Mouse (Mus musculus): ENCODE measurements around the gene Aldh2. TPM values are rescaled to one million over a fixed set of nuclear protein-coding genes. Genes with fewer than 3 reads are reported as not detected.
"Not testable (repeated sequence)": the region's sequence is repeated elsewhere in the genome, so short reads cannot be mapped to it uniquely, and the experiment has no call there.

Gene Aldh2
- polyA plus RNA-seq, 1 experiment from 2014 or later, result 71.8 TPM

DNA sequence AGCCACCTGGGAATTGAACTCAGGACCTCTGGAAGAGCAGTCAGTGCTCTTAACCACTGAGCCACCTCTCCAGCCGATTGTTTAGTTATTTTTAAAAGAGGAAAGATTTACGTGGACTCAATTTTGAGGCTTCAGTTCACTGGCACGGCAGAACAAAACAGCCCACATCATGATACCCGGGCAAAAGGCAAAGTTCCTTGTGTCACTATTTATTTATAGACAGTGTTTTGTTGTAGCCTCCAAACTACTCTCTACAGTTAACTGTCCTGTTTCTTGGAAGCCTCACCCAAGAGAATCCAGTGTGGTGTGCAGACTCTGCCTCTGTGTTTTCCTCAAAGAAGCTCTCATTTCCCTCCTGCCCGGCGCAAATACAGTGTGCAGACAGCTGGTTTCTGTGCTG lies 18.4 kb upstream of the Aldh2 start:
- ATAC-seq (ENCODE audit: extremely low read depth, insufficient number of reproducible peaks, low FRiP score, low TSS enrichment), result no peak
- WGBS, result 77% methylated on average over 6 of the region's 6 CpGs
- no peaks in the 10 kb centered on the region for H3K36me3 ChIP-seq

DNA sequence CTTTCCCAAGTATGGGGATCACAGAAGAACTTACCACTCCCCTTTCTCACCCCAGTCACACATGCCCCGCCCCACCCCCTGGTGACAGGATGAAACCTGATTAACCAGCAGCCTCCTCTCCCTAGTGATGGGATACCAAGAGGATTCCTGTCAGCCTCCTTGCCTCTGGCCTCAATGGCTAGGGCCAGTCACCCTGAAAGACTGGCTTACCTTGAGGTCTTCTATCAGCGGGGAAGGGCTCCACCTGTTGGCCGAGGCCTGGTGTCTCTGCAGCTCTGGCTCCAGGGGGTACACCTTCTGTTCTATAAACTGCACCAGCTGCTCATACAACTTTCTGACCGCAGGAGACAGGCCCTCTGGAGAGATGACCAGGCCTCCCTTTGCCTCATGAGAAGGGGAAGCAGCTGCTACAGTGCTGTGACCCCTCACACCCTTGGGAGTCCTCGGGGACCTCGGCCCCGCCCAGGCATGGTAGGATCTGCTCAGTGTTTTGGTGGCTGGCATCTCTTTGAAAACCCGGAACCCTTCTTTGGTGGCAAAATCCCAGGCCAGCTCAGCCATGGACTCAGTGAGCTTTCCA lies 16.0 kb upstream of the Aldh2 start:
- not testable (repeated sequence) for H3K9me3 ChIP-seq; H3K36me3 ChIP-seq; ATAC-seq (ENCODE audit: extremely low read depth, insufficient number of reproducible peaks, low FRiP score, low TSS enrichment); H3K9ac ChIP-seq; H3K4me1 ChIP-seq; H3K27ac ChIP-seq (replicated peaks); H3K4me2 ChIP-seq; H3K4me3 ChIP-seq; H3K27me3 ChIP-seq (replicated peaks)
- WGBS, result 41% methylated on average over 7 of the region's 8 CpGs

More for the DNA sequence above, 18.4 kb upstream of the Aldh2 start:
- Histone ChIP-seq H3K27ac (replicated peaks) (no peak overlapping the region), H3K9me3 (no peaks in the 10 kb centered on the region), H3K4me1 (no peaks in the 10 kb centered on the region), H3K4me2 (no peak overlapping the region), H3K4me3 (no peak overlapping the region), H3K9ac (no peak overlapping the region), H3K27me3 (replicated peaks) (no peaks in the 10 kb centered on the region)

DNA sequence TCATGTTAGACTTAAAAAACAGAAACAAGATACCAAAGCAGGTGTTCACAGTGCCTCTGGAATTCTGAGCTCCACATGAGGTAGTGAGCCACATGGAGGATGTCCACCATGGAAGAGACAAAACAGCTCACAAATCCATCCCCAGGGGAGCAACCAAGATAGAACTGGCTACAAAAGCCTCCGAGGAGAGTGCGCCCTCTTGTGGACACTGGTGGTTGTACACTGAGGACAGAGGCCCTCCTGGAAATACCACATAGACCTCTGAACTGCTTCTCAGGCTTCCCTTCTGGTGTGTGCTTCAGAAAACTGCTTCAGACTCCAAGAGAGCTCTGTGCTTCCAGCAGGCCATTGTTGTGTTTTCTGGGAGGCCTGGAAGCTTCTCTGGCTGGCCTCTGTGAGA lies 12.5 kb upstream of the Aldh2 start:
- Histone ChIP-seq H3K9me3 (no peaks in the 10 kb centered on the region), H3K4me3 (no peak overlapping the region), H3K4me2 (no peak overlapping the region), H3K36me3 (no peaks in the 10 kb centered on the region), H3K27me3 (replicated peaks) (no peaks in the 10 kb centered on the region), H3K9ac (no peak overlapping the region), H3K4me1 (peaks cover 4% of the 10 kb centered on the region; the same call in 1 of the 2 replicates), H3K27ac (replicated peaks) (no peak overlapping the region)
- no peak for ATAC-seq (ENCODE audit: extremely low read depth, insufficient number of reproducible peaks, low FRiP score, low TSS enrichment)
- 0% methylated on average over 2 of the region's 2 CpGs for WGBS

DNA sequence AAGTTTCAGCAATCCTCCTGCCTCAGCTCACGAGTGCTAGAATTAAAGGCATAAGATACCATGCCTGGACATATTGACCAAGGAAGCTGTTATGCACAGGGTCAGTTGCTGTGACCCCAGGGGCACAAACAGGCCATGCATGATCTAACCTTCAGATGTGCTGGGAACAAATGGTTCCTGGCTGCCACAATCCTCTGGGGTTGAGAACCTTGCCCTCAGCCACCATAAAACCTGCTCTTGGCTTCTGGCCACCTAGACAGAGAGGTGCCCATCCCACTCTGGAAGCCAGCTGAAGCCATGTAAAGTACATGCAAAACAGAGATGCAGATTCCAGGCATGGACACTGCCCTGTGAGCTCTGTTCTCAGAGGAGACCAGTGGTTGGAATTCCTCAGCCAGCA lies 10.2 kb upstream of the Aldh2 start:
- H3K4me1 ChIP-seq; ATAC-seq (ENCODE audit: extremely low read depth, insufficient number of reproducible peaks, low FRiP score, low TSS enrichment); H3K27me3 ChIP-seq (replicated peaks); H3K4me3 ChIP-seq; H3K36me3 ChIP-seq; H3K4me2 ChIP-seq; H3K9me3 ChIP-seq; H3K9ac ChIP-seq; H3K27ac ChIP-seq (replicated peaks): not testable (repeated sequence)
- 58% methylated on average over 1 of the region's 1 CpGs for WGBS

DNA sequence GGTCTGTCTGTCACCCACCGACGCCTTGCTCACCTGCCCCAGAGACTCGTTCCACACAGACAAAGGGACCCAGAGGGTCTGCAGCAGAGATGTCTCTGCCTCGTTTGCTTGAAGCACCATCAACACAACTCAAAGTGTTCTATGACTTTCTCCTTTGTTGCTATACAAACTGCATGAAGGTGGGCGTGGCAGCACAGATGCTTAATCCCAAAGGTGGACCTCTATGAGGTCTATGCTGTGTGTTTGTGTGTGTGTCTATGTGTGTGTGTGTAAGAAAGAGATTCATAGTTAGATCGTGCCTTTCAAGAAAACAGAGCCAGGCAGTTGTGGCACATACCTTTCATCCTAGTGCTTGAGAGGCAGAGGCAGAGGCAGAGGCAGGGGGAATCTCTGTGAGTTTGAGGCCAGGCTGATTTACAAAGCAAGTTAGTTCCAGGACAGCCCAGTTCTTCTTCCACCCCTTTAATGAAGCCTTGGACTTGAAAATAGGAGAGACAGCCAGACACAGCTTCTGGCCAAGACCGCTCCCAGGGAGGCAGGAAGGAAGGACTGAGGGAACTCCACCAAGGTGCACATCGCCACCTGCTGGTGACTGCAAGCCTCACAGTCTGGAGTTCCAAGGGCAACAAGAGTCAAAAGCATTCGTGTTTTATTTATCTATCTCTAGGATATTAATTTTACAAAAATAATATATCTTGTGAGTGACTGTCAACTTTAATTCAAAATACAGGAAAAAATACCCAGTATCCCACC lies 8.1 kb upstream of the Aldh2 start:
- Histone ChIP-seq H3K36me3 (no peaks in the 10 kb centered on the region), H3K4me1 (peaks cover 7% of the 10 kb centered on the region), H3K27me3 (replicated peaks) (peaks cover 11% of the 10 kb centered on the region; the same call in 1 of the 2 replicates), H3K4me3 (no peak overlapping the region), H3K9ac (peak overlapping the region; percentile 48), H3K4me2 (no peak overlapping the region; the same call in 1 of the 2 replicates), H3K27ac (replicated peaks) (no peak overlapping the region), H3K9me3 (no peaks in the 10 kb centered on the region)
- 29% methylated on average over 9 of the region's 9 CpGs for WGBS
- no peak for ATAC-seq (ENCODE audit: extremely low read depth, insufficient number of reproducible peaks, low FRiP score, low TSS enrichment)

DNA sequence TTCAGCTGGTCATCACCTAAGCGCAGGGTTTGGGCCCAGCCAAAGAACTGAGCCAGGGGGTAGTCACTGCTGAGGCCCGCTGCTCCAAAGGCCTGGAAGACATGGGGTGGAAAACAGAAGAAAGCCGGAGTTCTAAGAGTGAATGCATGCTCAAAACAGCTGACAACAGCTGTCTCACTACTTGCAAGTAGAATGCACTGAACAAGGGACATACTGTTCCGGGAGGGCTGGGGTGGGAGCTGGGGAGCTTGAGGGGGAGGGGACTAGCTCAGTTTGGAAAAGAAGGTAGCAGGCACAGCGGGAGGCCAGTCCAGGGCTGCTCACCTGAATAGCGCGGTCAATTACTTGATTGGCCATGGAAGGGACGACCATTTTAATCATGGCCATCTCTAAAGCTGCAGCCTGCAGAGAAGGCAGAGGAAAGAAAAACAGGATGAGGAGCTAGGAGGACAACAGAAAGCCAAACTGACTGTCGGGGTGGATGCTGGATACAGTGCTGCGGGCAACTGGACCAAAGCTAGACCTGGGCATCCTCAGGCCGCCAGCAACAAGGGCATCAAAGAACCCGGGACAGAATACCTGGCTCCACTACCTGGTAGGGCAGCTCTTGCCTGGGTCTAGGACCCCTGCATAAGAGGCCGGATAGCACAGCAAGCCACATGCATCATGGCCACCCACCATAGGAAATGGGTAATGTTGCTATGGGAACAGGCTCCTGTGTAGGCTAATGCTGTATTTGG lies 5.4 kb upstream of the Aldh2 start:
- no peak for ATAC-seq (ENCODE audit: extremely low read depth, insufficient number of reproducible peaks, low FRiP score, low TSS enrichment)
- WGBS, result 59% methylated on average over 13 of the region's 13 CpGs
- H3K27ac ChIP-seq (replicated peaks), result no peak overlapping the region

DNA sequence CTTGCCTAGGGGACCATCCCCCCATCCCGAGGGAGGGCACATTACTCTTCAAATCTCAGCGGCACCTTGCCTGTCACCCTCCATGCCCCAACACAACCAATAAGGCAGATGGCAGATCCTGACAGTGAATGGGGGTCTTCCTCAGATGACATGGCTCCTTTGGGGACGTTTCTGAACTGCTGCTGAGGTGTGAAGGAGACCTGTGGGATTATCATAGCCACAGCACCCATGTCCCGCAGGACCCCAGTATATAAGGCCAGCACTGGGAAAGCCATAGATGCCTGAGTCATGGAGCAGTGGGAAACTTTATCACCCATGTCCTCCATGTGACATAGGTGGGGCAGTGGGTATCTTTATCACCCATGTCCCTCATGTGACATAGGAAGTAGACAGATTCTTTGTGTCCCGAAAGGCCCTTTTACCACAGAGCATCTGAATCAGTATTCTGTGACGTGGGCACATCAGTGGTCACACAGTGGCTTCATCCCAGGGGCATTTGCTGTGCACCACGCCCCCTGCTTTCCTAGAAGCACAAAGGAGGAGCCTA lies 4.4 kb upstream of the Aldh2 start:
- Histone ChIP-seq H3K4me2 (no peak overlapping the region), H3K9me3 (no peaks in the 10 kb centered on the region), H3K4me1 (peaks cover 28% of the 10 kb centered on the region), H3K27me3 (replicated peaks) (peaks cover 11% of the 10 kb centered on the region; the same call in 1 of the 2 replicates), H3K27ac (replicated peaks) (no peak overlapping the region), H3K9ac (no peak overlapping the region), H3K4me3 (no peak overlapping the region), H3K36me3 (no peaks in the 10 kb centered on the region)
- ATAC-seq (ENCODE audit: extremely low read depth, insufficient number of reproducible peaks, low FRiP score, low TSS enrichment), result no peak
- 75% methylated on average over 7 of the region's 7 CpGs for WGBS

More for the DNA sequence above, 5.4 kb upstream of the Aldh2 start:
- Histone ChIP-seq H3K36me3 (no peaks in the 10 kb centered on the region), H3K4me1 (peaks cover 23% of the 10 kb centered on the region), H3K9me3 (no peaks in the 10 kb centered on the region), H3K27me3 (replicated peaks) (peaks cover 11% of the 10 kb centered on the region; the same call in 1 of the 2 replicates), H3K4me3 (no peak overlapping the region), H3K9ac (no peak overlapping the region), H3K4me2 (no peak overlapping the region)

DNA sequence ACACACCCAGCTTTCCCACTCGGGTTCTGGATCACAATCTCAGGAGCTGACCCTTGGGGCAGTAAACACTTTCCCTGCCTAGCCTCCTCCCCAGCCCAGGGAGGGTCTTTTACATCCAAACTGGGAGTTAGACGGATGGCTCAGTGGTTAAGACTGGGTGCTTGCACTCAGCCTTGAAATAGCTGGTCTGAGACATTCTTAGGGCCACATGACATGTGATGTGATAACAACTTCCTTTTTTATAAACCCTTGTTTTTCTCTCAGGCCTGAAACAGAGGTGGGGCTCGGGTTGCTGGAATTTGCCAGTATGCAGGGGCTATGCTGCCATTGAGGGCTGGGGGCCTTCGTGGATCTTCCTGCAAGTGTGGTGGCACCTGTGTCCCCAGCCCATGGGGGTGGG lies 3.7 kb upstream of the Aldh2 start:
- Histone ChIP-seq H3K4me1 (peaks cover 35% of the 10 kb centered on the region), H3K4me2 (no peak overlapping the region), H3K36me3 (no peaks in the 10 kb centered on the region), H3K4me3 (no peak overlapping the region), H3K9me3 (no peaks in the 10 kb centered on the region), H3K27me3 (replicated peaks) (peaks cover 11% of the 10 kb centered on the region; the same call in 1 of the 2 replicates), H3K9ac (no peak overlapping the region), H3K27ac (replicated peaks) (no peak overlapping the region)
- ATAC-seq (ENCODE audit: extremely low read depth, insufficient number of reproducible peaks, low FRiP score, low TSS enrichment), result no peak
- 54% methylated on average over 4 of the region's 4 CpGs for WGBS

DNA sequence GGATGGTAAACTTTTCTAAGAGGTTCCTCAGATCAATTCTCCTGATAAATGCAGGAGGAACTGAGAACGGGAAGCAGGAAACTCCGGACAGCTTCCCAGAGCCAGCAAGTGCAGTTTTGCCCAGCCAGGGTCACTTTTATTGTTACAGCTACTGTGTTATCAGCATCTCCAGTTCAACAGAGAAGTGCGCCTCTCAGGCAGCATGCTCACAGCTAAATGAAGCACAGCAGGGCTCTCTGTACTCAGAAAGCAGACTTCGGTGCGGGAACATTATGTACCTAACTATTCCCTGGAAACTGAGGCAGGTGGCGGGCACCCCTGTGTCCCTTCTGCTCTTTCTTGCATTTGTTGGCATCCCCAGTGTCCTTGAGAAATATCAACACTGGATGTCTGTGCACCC lies 2.6 kb upstream of the Aldh2 start:
- H3K9me3 ChIP-seq, result no peaks in the 10 kb centered on the region
- H3K36me3 ChIP-seq, result no peaks in the 10 kb centered on the region
- peaks cover 13% of the 10 kb centered on the region; the same call in 1 of the 2 replicates for H3K27me3 ChIP-seq (replicated peaks)
- H3K4me3 ChIP-seq, result no peak overlapping the region
- WGBS, result 36% methylated on average over 6 of the region's 6 CpGs
- H3K4me1 ChIP-seq, result peaks cover 42% of the 10 kb centered on the region
- H3K27ac ChIP-seq (replicated peaks), result no peak overlapping the region
- H3K4me2 ChIP-seq, result no peak overlapping the region
- no peak overlapping the region for H3K9ac ChIP-seq
- no peak for ATAC-seq (ENCODE audit: extremely low read depth, insufficient number of reproducible peaks, low FRiP score, low TSS enrichment)

DNA sequence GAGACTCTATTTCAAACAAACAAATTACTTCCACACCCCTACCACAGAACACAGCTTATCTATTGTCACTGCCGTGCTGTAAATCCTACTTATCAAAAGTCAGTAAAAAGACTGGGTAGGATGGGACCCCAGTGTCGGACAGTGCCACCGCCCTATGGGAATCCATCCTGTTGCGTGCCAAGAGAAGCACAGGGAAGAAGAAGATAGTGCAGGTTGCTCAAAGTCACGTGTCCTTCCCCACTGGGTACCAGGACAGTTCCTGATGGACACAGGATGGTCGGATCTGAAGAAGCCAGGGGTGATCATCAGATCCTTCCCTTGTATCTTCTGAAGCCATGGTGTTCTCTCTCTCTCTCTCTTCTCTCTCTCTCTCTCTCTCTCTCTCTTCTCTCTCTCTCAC lies 2.1 kb upstream of the Aldh2 start:
- Histone ChIP-seq H3K27ac (replicated peaks) (no peak overlapping the region), H3K27me3 (replicated peaks) (peaks cover 13% of the 10 kb centered on the region; the same call in 1 of the 2 replicates), H3K4me1 (peaks cover 45% of the 10 kb centered on the region), H3K36me3 (no peaks in the 10 kb centered on the region), H3K4me3 (no peak overlapping the region), H3K9me3 (no peaks in the 10 kb centered on the region), H3K4me2 (no peak overlapping the region), H3K9ac (no peak overlapping the region)
- ATAC-seq (ENCODE audit: extremely low read depth, insufficient number of reproducible peaks, low FRiP score, low TSS enrichment), result no peak
- WGBS, result 58% methylated on average over 6 of the region's 6 CpGs

DNA sequence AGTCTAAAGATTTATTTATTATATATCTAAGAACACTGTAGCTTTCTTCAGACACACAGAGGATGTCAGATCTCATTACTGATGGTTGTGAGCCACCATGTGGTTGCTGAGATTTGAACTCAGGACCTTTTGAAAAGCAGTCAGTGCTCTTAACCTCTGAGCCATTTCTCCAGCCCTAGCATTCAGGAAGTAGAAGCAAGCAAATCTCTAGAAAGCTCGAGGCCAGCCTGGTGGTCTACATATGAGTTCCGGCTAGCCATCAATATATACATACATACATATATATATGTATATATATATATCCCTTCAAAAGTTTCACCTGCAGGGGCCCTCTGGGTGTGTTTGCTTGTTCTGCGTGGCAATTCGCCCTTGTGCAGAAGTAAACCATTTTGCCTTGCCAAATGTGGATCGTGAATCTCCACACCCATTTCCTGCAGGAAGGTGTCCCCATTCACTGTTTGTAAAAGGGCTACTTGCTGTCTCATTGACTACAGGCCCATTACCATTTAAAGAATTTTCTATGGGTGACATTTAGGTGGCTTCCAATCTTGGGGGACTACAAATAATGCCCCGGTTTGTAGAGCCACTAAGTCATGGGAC lies 1.2 kb upstream of the Aldh2 start:
- Histone ChIP-seq H3K9ac (no peak overlapping the region), H3K9me3 (no peaks in the 10 kb centered on the region), H3K27ac (replicated peaks) (no peak overlapping the region), H3K36me3 (no peaks in the 10 kb centered on the region), H3K27me3 (replicated peaks) (peaks cover 13% of the 10 kb centered on the region; the same call in 1 of the 2 replicates), H3K4me2 (peak overlapping the region; percentile 98; the same call in 1 of the 2 replicates), H3K4me1 (peaks cover 42% of the 10 kb centered on the region), H3K4me3 (no peak overlapping the region)
- WGBS, result 74% methylated on average over 6 of the region's 6 CpGs
- ATAC-seq (ENCODE audit: extremely low read depth, insufficient number of reproducible peaks, low FRiP score, low TSS enrichment), result no peak

All from heart, embryonic 13.5 days (tissue).